Mouse (Mus musculus): Measurements from ENCODE around the gene Ctnnb1. TPM values are rescaled to one million over a fixed set of nuclear protein-coding genes. Genes with fewer than 3 reads are reported as not detected.

Ctnnb1 gene
- total and polyA plus RNA-seq, 2 experiments from 2014 or later, result 347 to 1,042 TPM

- WGBS, result 97% methylated on average over 11 of the region's 11 CpGs
Observed at GRCm38 (mm10) chr9:120893435-120893834, 35.6 kb upstream of the Ctnnb1 start.

GRCm38 (mm10) chr9:120893971-120894370, 35.0 kb upstream of the Ctnnb1 start:
- DNase-seq (ENCODE audit: low spot score), result no peak
- no peak overlapping the region for H3K4me3 ChIP-seq (ENCODE audit: low read depth, low read length)
- TF ChIP-seq CTCF (IDR thresholded peaks at IDR 0.05), result no peak
- no peaks in the 10 kb centered on the region for H3K27me3 ChIP-seq (ENCODE audit: insufficient read depth, low read length)
- H3K36me3 ChIP-seq (ENCODE audit: insufficient read depth, low read length), result no peaks in the 10 kb centered on the region
- H3K9ac ChIP-seq (replicated peaks; ENCODE audit: low read length, poor library complexity, severe bottlenecking), result no peak overlapping the region
- WGBS, result 74% methylated on average over 10 of the region's 10 CpGs
- H3K4me1 ChIP-seq (ENCODE audit: insufficient read depth, low read length), result no peaks in the 10 kb centered on the region
- ATAC-seq (ENCODE audit: low FRiP score), result no peak
- no peak overlapping the region for H3K27ac ChIP-seq (ENCODE audit: low read depth, low read length)
- H3K9me3 ChIP-seq (ENCODE audit: low read length), result no peaks in the 10 kb centered on the region
- H3K4me2 ChIP-seq (ENCODE audit: low read depth, low read length, poor library complexity, severe bottlenecking), result no peak overlapping the region

More at GRCm38 (mm10) chr9:120893435-120893834, 35.6 kb upstream of the Ctnnb1 start:
- no peaks in the 10 kb centered on the region for H3K9me3 ChIP-seq (ENCODE audit: low read length)
- no peak overlapping the region for H3K4me3 ChIP-seq (ENCODE audit: low read depth, low read length)
- DNase-seq (ENCODE audit: low spot score), result no peak
- H3K9ac ChIP-seq (replicated peaks; ENCODE audit: low read length, poor library complexity, severe bottlenecking), result no peak overlapping the region
- no peak overlapping the region for H3K4me2 ChIP-seq (ENCODE audit: low read depth, low read length, poor library complexity, severe bottlenecking)
- no peak overlapping the region for H3K27ac ChIP-seq (ENCODE audit: low read depth, low read length)
- no peak for TF ChIP-seq CTCF (IDR thresholded peaks at IDR 0.05)
- no peaks in the 10 kb centered on the region for H3K4me1 ChIP-seq (ENCODE audit: insufficient read depth, low read length)
- ATAC-seq (ENCODE audit: low FRiP score), result no peak
- H3K36me3 ChIP-seq (ENCODE audit: insufficient read depth, low read length), result no peaks in the 10 kb centered on the region
- H3K27me3 ChIP-seq (ENCODE audit: insufficient read depth, low read length), result no peaks in the 10 kb centered on the region

GRCm38 (mm10) chr9:120894376-120894775, 34.6 kb upstream of the Ctnnb1 start:
- no peaks in the 10 kb centered on the region for H3K36me3 ChIP-seq (ENCODE audit: insufficient read depth, low read length)
- ATAC-seq (ENCODE audit: low FRiP score) (no peak), DNase-seq (ENCODE audit: low spot score) (no peak)
- H3K4me3 ChIP-seq (ENCODE audit: low read depth, low read length), result no peak overlapping the region
- H3K4me1 ChIP-seq (ENCODE audit: insufficient read depth, low read length), result no peaks in the 10 kb centered on the region
- no peak overlapping the region for H3K27ac ChIP-seq (ENCODE audit: low read depth, low read length)
- H3K27me3 ChIP-seq (ENCODE audit: insufficient read depth, low read length), result no peaks in the 10 kb centered on the region
- no peak for TF ChIP-seq CTCF (IDR thresholded peaks at IDR 0.05)
- H3K9me3 ChIP-seq (ENCODE audit: low read length), result no peaks in the 10 kb centered on the region
- H3K9ac ChIP-seq (replicated peaks; ENCODE audit: low read length, poor library complexity, severe bottlenecking), result no peak overlapping the region
- WGBS, result 94% methylated on average over 9 of the region's 9 CpGs
- H3K4me2 ChIP-seq (ENCODE audit: low read depth, low read length, poor library complexity, severe bottlenecking), result no peak overlapping the region

- Histone ChIP-seq H3K27me3 (ENCODE audit: insufficient read depth, low read length) (no peaks in the 10 kb centered on the region), H3K4me3 (ENCODE audit: low read depth, low read length) (no peak overlapping the region), H3K27ac (ENCODE audit: low read depth, low read length) (no peak overlapping the region), H3K36me3 (ENCODE audit: insufficient read depth, low read length) (no peaks in the 10 kb centered on the region), H3K9me3 (ENCODE audit: low read length) (no peaks in the 10 kb centered on the region), H3K9ac (replicated peaks; ENCODE audit: low read length, poor library complexity, severe bottlenecking) (no peak overlapping the region), H3K4me2 (ENCODE audit: low read depth, low read length, poor library complexity, severe bottlenecking) (no peak overlapping the region), H3K4me1 (ENCODE audit: insufficient read depth, low read length) (no peaks in the 10 kb centered on the region)
- DNase-seq (ENCODE audit: low spot score), result no peak
- no peak for ATAC-seq (ENCODE audit: low FRiP score)
- TF ChIP-seq CTCF (IDR thresholded peaks at IDR 0.05), result no peak
- 53% methylated on average over 5 of the region's 5 CpGs for WGBS
Observed at GRCm38 (mm10) chr9:120896502-120896901, 32.5 kb upstream of the Ctnnb1 start.

- Histone ChIP-seq H3K4me2 (ENCODE audit: low read depth, low read length, poor library complexity, severe bottlenecking) (no peak overlapping the region), H3K27me3 (ENCODE audit: insufficient read depth, low read length) (no peaks in the 10 kb centered on the region), H3K9ac (replicated peaks; ENCODE audit: low read length, poor library complexity, severe bottlenecking) (no peak overlapping the region), H3K4me3 (ENCODE audit: low read depth, low read length) (no peak overlapping the region), H3K27ac (ENCODE audit: low read depth, low read length) (no peak overlapping the region), H3K36me3 (ENCODE audit: insufficient read depth, low read length) (no peaks in the 10 kb centered on the region), H3K9me3 (ENCODE audit: low read length) (no peaks in the 10 kb centered on the region), H3K4me1 (ENCODE audit: insufficient read depth, low read length) (no peaks in the 10 kb centered on the region)
- DNase-seq (ENCODE audit: low spot score) (no peak), ATAC-seq (ENCODE audit: low FRiP score) (no peak)
- no peak for TF ChIP-seq CTCF (IDR thresholded peaks at IDR 0.05)
- 58% methylated on average over 4 of the region's 4 CpGs for WGBS
Observed at GRCm38 (mm10) chr9:120897269-120897668, 31.7 kb upstream of the Ctnnb1 start.

- H3K4me2 ChIP-seq (ENCODE audit: low read depth, low read length, poor library complexity, severe bottlenecking), result no peak overlapping the region
- H3K27ac ChIP-seq (ENCODE audit: low read depth, low read length), result no peak overlapping the region
- no peak for DNase-seq (ENCODE audit: low spot score)
- H3K4me3 ChIP-seq (ENCODE audit: low read depth, low read length), result no peak overlapping the region
- ATAC-seq (ENCODE audit: low FRiP score), result no peak
- WGBS, result 77% methylated on average over 4 of the region's 4 CpGs
- no peak for TF ChIP-seq CTCF (IDR thresholded peaks at IDR 0.05)
- H3K9ac ChIP-seq (replicated peaks; ENCODE audit: low read length, poor library complexity, severe bottlenecking), result no peak overlapping the region
- no peaks in the 10 kb centered on the region for H3K36me3 ChIP-seq (ENCODE audit: insufficient read depth, low read length)
- no peaks in the 10 kb centered on the region for H3K27me3 ChIP-seq (ENCODE audit: insufficient read depth, low read length)
- H3K9me3 ChIP-seq (ENCODE audit: low read length), result no peaks in the 10 kb centered on the region
- H3K4me1 ChIP-seq (ENCODE audit: insufficient read depth, low read length), result no peaks in the 10 kb centered on the region
Observed at GRCm38 (mm10) chr9:120899833-120900232, 29.2 kb upstream of the Ctnnb1 start.
